Mouse (Mus musculus): Measurements from ENCODE around the gene Ckap2l. TPM values are rescaled to one million over a fixed set of nuclear protein-coding genes. Genes with fewer than 3 reads are reported as not detected.

Ckap2l gene
- polyA plus RNA-seq, 1 experiment from 2014 or later, result 22.5 TPM

- H3K27ac ChIP-seq, result peak overlapping the region; percentile 94
- no peaks in the 10 kb centered on the region for H3K36me3 ChIP-seq
- WGBS (ENCODE audit: insufficient replicate concordance), result 14% methylated on average over 9 of the region's 9 CpGs
- H3K4me3 ChIP-seq (replicated peaks), result peak overlapping the region; percentile 43
- DNase-seq (peak; percentile 71), ATAC-seq (ENCODE audit: low read depth) (peak; percentile 82)
- H3K9ac ChIP-seq, result peak overlapping the region; percentile 75
- no peaks in the 10 kb centered on the region for H3K27me3 ChIP-seq
- no peaks in the 10 kb centered on the region for H3K9me3 ChIP-seq (replicated peaks)
- H3K4me1 ChIP-seq (replicated peaks), result peaks cover 79% of the 10 kb centered on the region
- H3K4me2 ChIP-seq, result peak overlapping the region; percentile 60
These were observed 63.1 kb downstream of the Ckap2l start for GRCm38 (mm10) chr2:129233803-129234477.

GRCm38 (mm10) chr2:129233218-129233617 lies 63.8 kb downstream of the Ckap2l start:
- peak overlapping the region; percentile 94 for H3K27ac ChIP-seq
- H3K4me3 ChIP-seq (replicated peaks), result peak overlapping the region; percentile 43

DNA sequence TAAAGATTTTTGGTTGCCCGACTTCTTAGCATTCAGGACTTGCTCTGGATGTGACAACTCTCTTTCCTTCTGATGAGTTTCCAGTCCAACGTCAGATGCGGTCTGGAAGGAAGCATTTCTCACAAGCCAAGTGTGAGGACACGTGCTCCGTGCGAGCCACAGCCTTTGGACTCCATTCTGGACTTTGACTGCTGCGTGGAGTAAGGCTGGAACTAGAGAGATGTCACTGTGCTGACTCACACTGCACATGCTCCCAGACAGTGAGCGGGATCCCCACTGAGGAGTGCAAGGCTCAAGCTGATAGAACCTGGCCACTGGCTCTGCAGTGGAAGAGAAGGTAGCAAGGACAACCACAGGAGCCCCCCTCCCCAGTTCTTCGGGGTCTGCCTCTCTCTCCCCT lies 64.5 kb downstream of the Ckap2l start:
- DNase-seq, result peak; percentile 57
- peak; percentile 52 for ATAC-seq (ENCODE audit: low read depth)
- Histone ChIP-seq H3K4me3 (replicated peaks) (no peak overlapping the region), H3K9me3 (replicated peaks) (no peaks in the 10 kb centered on the region), H3K27ac (peak overlapping the region; percentile 94), H3K4me2 (peak overlapping the region; percentile 60), H3K36me3 (no peaks in the 10 kb centered on the region), H3K9ac (peak overlapping the region; percentile 75), H3K27me3 (no peaks in the 10 kb centered on the region), H3K4me1 (replicated peaks) (peaks cover 84% of the 10 kb centered on the region)
- WGBS (ENCODE audit: insufficient replicate concordance), result 73% methylated on average over 9 of the region's 9 CpGs

More at GRCm38 (mm10) chr2:129233218-129233617, 63.8 kb downstream of the Ckap2l start:
- DNase-seq, result no peak
- no peak for ATAC-seq (ENCODE audit: low read depth)
- no peaks in the 10 kb centered on the region for H3K36me3 ChIP-seq
- H3K9me3 ChIP-seq (replicated peaks), result no peaks in the 10 kb centered on the region
- no peaks in the 10 kb centered on the region for H3K27me3 ChIP-seq
- peak overlapping the region; percentile 75 for H3K9ac ChIP-seq
- WGBS (ENCODE audit: insufficient replicate concordance), result 34% methylated on average over 1 of the region's 1 CpGs
- peaks cover 80% of the 10 kb centered on the region for H3K4me1 ChIP-seq (replicated peaks)
- peak overlapping the region; percentile 60 for H3K4me2 ChIP-seq

GRCm38 (mm10) chr2:129232023-129232422 lies 65.0 kb downstream of the Ckap2l start:
- Histone ChIP-seq H3K27ac (peak overlapping the region; percentile 94), H3K4me3 (replicated peaks) (no peak overlapping the region), H3K27me3 (no peaks in the 10 kb centered on the region), H3K9me3 (replicated peaks) (no peaks in the 10 kb centered on the region), H3K9ac (peak overlapping the region; percentile 75), H3K4me1 (replicated peaks) (peaks cover 85% of the 10 kb centered on the region), H3K36me3 (no peaks in the 10 kb centered on the region), H3K4me2 (no peak overlapping the region)
- ATAC-seq (ENCODE audit: low read depth) (no peak), DNase-seq (no peak)
- 40% methylated on average over 4 of the region's 4 CpGs for WGBS (ENCODE audit: insufficient replicate concordance)

GRCm38 (mm10) chr2:129229316-129229715 lies 67.7 kb downstream of the Ckap2l start:
- Histone ChIP-seq H3K9ac (peak overlapping the region; percentile 87), H3K36me3 (no peaks in the 10 kb centered on the region), H3K4me3 (replicated peaks) (peak overlapping the region; percentile 29), H3K27me3 (no peaks in the 10 kb centered on the region), H3K4me2 (peak overlapping the region; percentile 64), H3K9me3 (replicated peaks) (no peaks in the 10 kb centered on the region), H3K4me1 (replicated peaks) (peaks cover 94% of the 10 kb centered on the region), H3K27ac (peak overlapping the region; percentile 100)
- 85% methylated on average over 7 of the region's 7 CpGs for WGBS (ENCODE audit: insufficient replicate concordance)
- DNase-seq (no peak), ATAC-seq (ENCODE audit: low read depth) (no peak)

DNA sequence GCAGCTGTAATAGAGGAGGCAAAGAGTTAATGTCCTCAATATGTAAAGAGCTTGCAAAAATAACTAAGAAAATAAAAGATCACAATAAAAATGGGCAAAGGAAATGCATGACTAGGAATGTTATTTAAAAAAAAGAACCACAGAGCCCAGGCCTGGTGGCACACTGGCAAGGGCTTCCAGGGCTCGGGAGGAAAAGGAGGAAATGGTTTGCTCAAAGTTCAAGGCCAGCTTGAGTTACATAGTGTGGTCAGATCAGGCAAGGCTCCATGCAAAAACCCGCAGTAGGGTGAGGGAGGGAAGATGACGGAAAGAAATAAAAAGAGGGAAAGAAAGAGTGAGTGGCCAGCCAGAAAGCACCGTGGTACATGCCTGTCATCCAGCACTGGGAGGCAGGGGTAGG lies 68.4 kb downstream of the Ckap2l start:
- peak overlapping the region; percentile 29 for H3K4me3 ChIP-seq (replicated peaks)

DNA sequence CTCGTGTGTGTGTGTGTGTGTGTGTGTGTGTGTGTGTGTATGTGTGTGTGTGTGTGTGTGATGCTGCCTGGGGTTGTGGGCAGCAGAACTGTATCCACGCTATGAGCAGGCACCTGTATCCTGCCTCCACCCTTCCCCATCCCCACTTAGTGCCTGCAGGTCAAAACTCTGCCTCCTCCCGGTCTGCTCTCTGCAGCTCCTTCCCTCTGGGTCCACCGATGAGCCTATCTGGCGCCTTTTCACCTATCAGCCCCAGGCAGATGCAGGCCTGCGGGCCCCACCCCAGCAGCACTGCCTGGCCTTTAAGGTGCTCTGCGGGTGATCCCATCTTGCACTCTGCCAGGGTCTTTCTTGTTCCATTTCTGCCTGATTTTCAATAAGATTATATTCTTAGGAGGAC lies 69.3 kb downstream of the Ckap2l start:
- H3K27me3 ChIP-seq, result no peaks in the 10 kb centered on the region
- H3K4me3 ChIP-seq (replicated peaks), result peak overlapping the region; percentile 40
- H3K27ac ChIP-seq, result peak overlapping the region; percentile 100
- no peaks in the 10 kb centered on the region for H3K9me3 ChIP-seq (replicated peaks)
- H3K4me2 ChIP-seq, result peak overlapping the region; percentile 64
- ATAC-seq (ENCODE audit: low read depth) (peak; percentile 86), DNase-seq (peak; percentile 92)
- peak overlapping the region; percentile 87 for H3K9ac ChIP-seq
- H3K4me1 ChIP-seq (replicated peaks), result peaks cover 90% of the 10 kb centered on the region
- 13% methylated on average over 6 of the region's 7 CpGs for WGBS (ENCODE audit: insufficient replicate concordance)
- no peaks in the 10 kb centered on the region for H3K36me3 ChIP-seq

More for the DNA sequence above, 68.4 kb downstream of the Ckap2l start:
- H3K27ac ChIP-seq, result peak overlapping the region; percentile 100
- ATAC-seq (ENCODE audit: low read depth), result no peak
- WGBS (ENCODE audit: insufficient replicate concordance), result 83% methylated on average over 4 of the region's 4 CpGs
- no peaks in the 10 kb centered on the region for H3K36me3 ChIP-seq
- no peaks in the 10 kb centered on the region for H3K9me3 ChIP-seq (replicated peaks)
- peak overlapping the region; percentile 87 for H3K9ac ChIP-seq
- no peaks in the 10 kb centered on the region for H3K27me3 ChIP-seq
- H3K4me2 ChIP-seq, result peak overlapping the region; percentile 64
- no peak for DNase-seq
- H3K4me1 ChIP-seq (replicated peaks), result peaks cover 94% of the 10 kb centered on the region

- 48% methylated on average over 7 of the region's 7 CpGs for WGBS (ENCODE audit: insufficient replicate concordance)
- peaks cover 84% of the 10 kb centered on the region for H3K4me1 ChIP-seq (replicated peaks)
- peak overlapping the region; percentile 40 for H3K4me3 ChIP-seq (replicated peaks)
- peak overlapping the region; percentile 100 for H3K27ac ChIP-seq
- peak overlapping the region; percentile 64 for H3K4me2 ChIP-seq
- peak overlapping the region; percentile 87 for H3K9ac ChIP-seq
- H3K36me3 ChIP-seq, result no peaks in the 10 kb centered on the region
- H3K9me3 ChIP-seq (replicated peaks), result no peaks in the 10 kb centered on the region
- ATAC-seq (ENCODE audit: low read depth) (no peak), DNase-seq (no peak)
- no peaks in the 10 kb centered on the region for H3K27me3 ChIP-seq
These were observed 69.9 kb downstream of the Ckap2l start for GRCm38 (mm10) chr2:129227011-129227529.

DNA sequence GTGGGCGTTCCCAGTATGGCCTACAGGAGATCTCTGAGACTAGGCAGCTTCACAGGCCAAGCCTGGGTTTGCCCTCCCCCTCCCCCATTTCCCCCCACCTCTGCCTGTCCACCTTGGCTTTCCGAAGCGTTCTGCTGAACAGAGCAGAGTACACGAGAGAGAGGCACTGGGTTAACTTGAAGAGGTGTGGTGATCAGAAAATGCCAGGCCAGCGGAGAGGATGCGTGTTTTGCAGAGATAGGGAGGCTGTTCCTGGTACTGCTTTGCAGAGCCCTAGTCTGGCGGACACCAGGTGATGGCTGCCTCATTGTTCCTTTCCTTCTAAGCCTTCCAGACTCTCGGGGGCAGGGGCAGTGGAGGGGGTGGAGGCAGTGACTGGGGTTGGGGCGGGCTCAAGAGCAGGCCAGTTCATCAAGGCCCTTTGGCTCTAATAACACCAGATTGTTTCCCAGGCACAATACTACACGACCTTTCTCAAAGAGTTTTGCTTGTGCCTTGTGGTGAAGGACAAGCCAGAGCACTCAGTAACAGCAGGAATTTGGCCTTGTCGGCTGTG lies 70.6 kb downstream of the Ckap2l start:
- DNase-seq, result peak; percentile 93
- H3K36me3 ChIP-seq, result no peaks in the 10 kb centered on the region
- no peaks in the 10 kb centered on the region for H3K27me3 ChIP-seq
- H3K4me1 ChIP-seq (replicated peaks), result peaks cover 77% of the 10 kb centered on the region
- no peaks in the 10 kb centered on the region for H3K9me3 ChIP-seq (replicated peaks)
- ATAC-seq (ENCODE audit: low read depth), result peak; percentile 93
- WGBS (ENCODE audit: insufficient replicate concordance), result 15% methylated on average over 11 of the region's 11 CpGs
- H3K4me3 ChIP-seq (replicated peaks), result peak overlapping the region; percentile 40
- H3K27ac ChIP-seq, result peak overlapping the region; percentile 100
- H3K4me2 ChIP-seq, result peak overlapping the region; percentile 64
- peak overlapping the region; percentile 87 for H3K9ac ChIP-seq

- no peak for ATAC-seq (ENCODE audit: low read depth)
- Histone ChIP-seq H3K9me3 (replicated peaks) (no peaks in the 10 kb centered on the region), H3K9ac (peak overlapping the region; percentile 87), H3K36me3 (no peaks in the 10 kb centered on the region), H3K27me3 (no peaks in the 10 kb centered on the region), H3K4me1 (replicated peaks) (peaks cover 74% of the 10 kb centered on the region), H3K4me3 (replicated peaks) (peak overlapping the region; percentile 40), H3K27ac (peak overlapping the region; percentile 100), H3K4me2 (peak overlapping the region; percentile 64)
- 75% methylated on average over 17 of the region's 17 CpGs for WGBS (ENCODE audit: insufficient replicate concordance)
- no peak for DNase-seq
These were observed 71.7 kb downstream of the Ckap2l start for GRCm38 (mm10) chr2:129225251-129225819.

GRCm38 (mm10) chr2:129224178-129224577 lies 72.8 kb downstream of the Ckap2l start:
- Histone ChIP-seq H3K36me3 (no peaks in the 10 kb centered on the region), H3K9me3 (replicated peaks) (no peaks in the 10 kb centered on the region), H3K4me1 (replicated peaks) (peaks cover 62% of the 10 kb centered on the region), H3K4me2 (no peak overlapping the region), H3K9ac (peak overlapping the region; percentile 37; the same call in 1 of the 2 replicates), H3K27ac (peak overlapping the region; percentile 100), H3K27me3 (no peaks in the 10 kb centered on the region), H3K4me3 (replicated peaks) (no peak overlapping the region)
- no peak for ATAC-seq (ENCODE audit: low read depth)
- 75% methylated on average over 4 of the region's 4 CpGs for WGBS (ENCODE audit: insufficient replicate concordance)
- DNase-seq, result no peak
